Mouse (Mus musculus): ENCODE results near the gene Rpl10-ps3. TPM values are rescaled to one million over a fixed set of nuclear protein-coding genes. Genes with fewer than 3 reads are reported as not detected.

The Rpl10-ps3 gene
- total RNA-seq, 2 experiments from 2014 or later = 101 to 303 TPM

- ATAC-seq (replicated peaks; ENCODE audit: low FRiP score, poor library complexity, severe bottlenecking) = no peak
Measured at GRCm38 (mm10) chr9:50317299-50317698, 27.5 kb downstream of the Rpl10-ps3 start.

- ATAC-seq (replicated peaks; ENCODE audit: low FRiP score, poor library complexity, severe bottlenecking) = no peak
Measured at GRCm38 (mm10) chr9:50315650-50316049, 29.1 kb downstream of the Rpl10-ps3 start.

DNA sequence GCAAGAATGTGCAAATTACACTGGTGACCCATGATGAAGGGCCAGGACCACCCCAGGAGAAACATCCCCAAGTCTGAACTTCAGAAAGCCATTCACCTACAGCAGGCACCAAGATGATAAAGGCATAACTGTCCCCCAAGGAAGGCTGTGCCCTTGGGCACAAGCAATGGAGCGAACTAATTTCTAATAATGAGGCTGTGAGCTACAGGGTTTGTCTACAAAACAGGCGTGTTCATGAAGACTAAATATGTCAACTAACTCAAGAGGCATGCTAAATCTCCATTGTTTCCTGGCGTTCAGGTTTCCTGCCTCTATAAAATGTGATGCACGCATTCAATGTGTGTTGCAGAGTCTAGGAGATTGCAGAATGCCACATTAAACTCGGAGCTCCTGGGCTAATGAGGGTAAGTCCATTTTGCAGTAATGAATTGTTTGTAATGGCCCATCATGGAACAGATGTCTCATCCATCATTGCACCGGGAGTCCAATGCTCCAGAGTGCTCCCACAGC lies 33.7 kb downstream of the Rpl10-ps3 start:
- ATAC-seq (replicated peaks; ENCODE audit: low FRiP score, poor library complexity, severe bottlenecking) = no peak

GRCm38 (mm10) chr9:50305666-50306402 lies 38.9 kb downstream of the Rpl10-ps3 start:
- ATAC-seq (replicated peaks; ENCODE audit: low FRiP score, poor library complexity, severe bottlenecking) = no peak

- ATAC-seq (replicated peaks; ENCODE audit: low FRiP score, poor library complexity, severe bottlenecking) = no peak
Measured at GRCm38 (mm10) chr9:50305046-50305445, 39.7 kb downstream of the Rpl10-ps3 start.

DNA sequence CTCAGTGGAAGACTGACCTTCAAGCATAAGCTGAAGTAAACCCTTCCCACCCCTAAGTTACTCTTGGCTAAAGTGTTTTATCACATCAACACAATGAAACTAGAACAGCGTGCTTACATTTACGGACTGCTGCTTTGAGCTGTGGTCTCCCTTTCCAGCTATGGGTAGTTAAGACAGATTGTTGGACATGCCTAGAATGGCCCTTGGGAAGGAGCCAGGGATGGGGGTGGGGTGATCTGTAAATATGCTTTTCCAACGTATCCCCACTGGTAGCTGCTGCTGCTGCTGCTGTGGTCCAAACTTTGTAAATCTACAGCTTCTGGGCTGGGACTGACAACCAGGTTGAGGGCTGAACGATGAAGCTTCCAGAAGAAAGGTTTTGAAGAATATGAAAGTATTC lies 40.8 kb downstream of the Rpl10-ps3 start:
- ATAC-seq (replicated peaks; ENCODE audit: low FRiP score, poor library complexity, severe bottlenecking) = no peak

- ATAC-seq (replicated peaks; ENCODE audit: low FRiP score, poor library complexity, severe bottlenecking) = no peak
Measured at GRCm38 (mm10) chr9:50301722-50302121, 43.0 kb downstream of the Rpl10-ps3 start.

GRCm38 (mm10) chr9:50298389-50298788 lies 46.4 kb downstream of the Rpl10-ps3 start:
- ATAC-seq (replicated peaks; ENCODE audit: low FRiP score, poor library complexity, severe bottlenecking) = no peak

Other genes with a start within 250 kb of the Rpl10-ps3 start
- not detected in 2 replicates for gene Plet1, start 149.6 kb upstream of the Rpl10-ps3 start, total RNA-seq (2015; ENCODE audit: low replicate concordance)
- not detected in 2 replicates for gene Plet1, start 149.6 kb upstream of the Rpl10-ps3 start, total RNA-seq (2017; ENCODE audit: low replicate concordance)
- 16.3 and 20.5 TPM in 2 replicates for gene Pts, start 183.8 kb upstream of the Rpl10-ps3 start, total RNA-seq (2015; ENCODE audit: low replicate concordance)
- gene Pts, start 183.8 kb upstream of the Rpl10-ps3 start, total RNA-seq (2017; ENCODE audit: low replicate concordance) = 15.8 and 19.4 TPM in 2 replicates
- 21.5 TPM in 1 of 2 replicates, not detected in the other for gene Il18, start 209.9 kb upstream of the Rpl10-ps3 start, total RNA-seq (2015; ENCODE audit: low replicate concordance)
- 2.4 and 3.7 TPM in 2 replicates for gene Il18, start 209.9 kb upstream of the Rpl10-ps3 start, total RNA-seq (2017; ENCODE audit: low replicate concordance)
- gene Bco2, start 210.2 kb upstream of the Rpl10-ps3 start, total RNA-seq (2015; ENCODE audit: low replicate concordance) = 0.84 and 1.7 TPM in 2 replicates
- gene Bco2, start 210.2 kb upstream of the Rpl10-ps3 start, total RNA-seq (2017; ENCODE audit: low replicate concordance) = 0.17 and 2.0 TPM in 2 replicates
- gene Tex12, start 216.4 kb upstream of the Rpl10-ps3 start, total RNA-seq (2015; ENCODE audit: low replicate concordance) = not detected in 2 replicates
- not detected in 2 replicates for gene Tex12, start 216.4 kb upstream of the Rpl10-ps3 start, total RNA-seq (2017; ENCODE audit: low replicate concordance)

Measured in erythroblast, adult 5-6 weeks (primary cell).